Mouse (Mus musculus) adrenal gland (tissue): ENCODE data around the gene Arhgef19.

ENCODE experiments used
- intact Hi-C: fragments of 180-260 bp; cut with DNase I; formaldehyde crosslinking; loops from one replicate; pipeline ENCODE4 v1.15.1; 2025

Gene Arhgef19

GRCm38 (mm10) chr4:141282087-141282486 lies 42.8 kb downstream of the Arhgef19 start:
- intact Hi-C loops, result no loop called here

GRCm38 (mm10) chr4:141282623-141283022 lies 43.3 kb downstream of the Arhgef19 start:
- intact Hi-C loops, result no loop called here

- intact Hi-C loops, result no loop called here
Measured at GRCm38 (mm10) chr4:141283176-141283878, 44.0 kb downstream of the Arhgef19 start.

- intact Hi-C loops, result no loop called here
Measured at GRCm38 (mm10) chr4:141283879-141284411, 44.6 kb downstream of the Arhgef19 start.

- intact Hi-C loops, result no loop called here
Measured at GRCm38 (mm10) chr4:141284486-141284885, 45.2 kb downstream of the Arhgef19 start.

- intact Hi-C loops, result no loop called here
Measured at GRCm38 (mm10) chr4:141285128-141285527, 45.8 kb downstream of the Arhgef19 start.

- intact Hi-C loops, result no loop called here
Measured at GRCm38 (mm10) chr4:141286860-141287517, 47.7 kb downstream of the Arhgef19 start.

GRCm38 (mm10) chr4:141287518-141288004 lies 48.3 kb downstream of the Arhgef19 start:
- intact Hi-C loops, result no loop called here

GRCm38 (mm10) chr4:141288152-141288551 lies 48.9 kb downstream of the Arhgef19 start:
- intact Hi-C loops, result no loop called here

GRCm38 (mm10) chr4:141291571-141292375 lies 52.5 kb downstream of the Arhgef19 start:
- intact Hi-C loops, result no loop called here

- intact Hi-C loops, result no loop called here
Measured at GRCm38 (mm10) chr4:141295774-141296186, 56.5 kb downstream of the Arhgef19 start.

GRCm38 (mm10) chr4:141297934-141298333 lies 58.6 kb downstream of the Arhgef19 start:
- intact Hi-C loops, result no loop called here

- intact Hi-C loops, result no loop called here
Measured at GRCm38 (mm10) chr4:141299356-141299755, 60.1 kb downstream of the Arhgef19 start.

- intact Hi-C loops, result no loop called here
Measured at GRCm38 (mm10) chr4:141300196-141300595, 60.9 kb downstream of the Arhgef19 start.

- intact Hi-C loops, result no loop called here
Measured at GRCm38 (mm10) chr4:141301116-141301553, 61.8 kb downstream of the Arhgef19 start, which contains the start of gene Epha2. Gene Epha2 (plus strand): TSS chr4:141301240.

GRCm38 (mm10) chr4:141301591-141302427 lies 62.5 kb downstream of the Arhgef19 start:
- intact Hi-C loops, result no loop called here

GRCm38 (mm10) chr4:141302428-141303401 lies 63.4 kb downstream of the Arhgef19 start:
- intact Hi-C loops, result no loop called here

- intact Hi-C loops, result no loop called here
Measured at GRCm38 (mm10) chr4:141303402-141304222, 64.3 kb downstream of the Arhgef19 start.
